Mouse (Mus musculus): ENCODE data around the gene Nckap5.

DNA sequence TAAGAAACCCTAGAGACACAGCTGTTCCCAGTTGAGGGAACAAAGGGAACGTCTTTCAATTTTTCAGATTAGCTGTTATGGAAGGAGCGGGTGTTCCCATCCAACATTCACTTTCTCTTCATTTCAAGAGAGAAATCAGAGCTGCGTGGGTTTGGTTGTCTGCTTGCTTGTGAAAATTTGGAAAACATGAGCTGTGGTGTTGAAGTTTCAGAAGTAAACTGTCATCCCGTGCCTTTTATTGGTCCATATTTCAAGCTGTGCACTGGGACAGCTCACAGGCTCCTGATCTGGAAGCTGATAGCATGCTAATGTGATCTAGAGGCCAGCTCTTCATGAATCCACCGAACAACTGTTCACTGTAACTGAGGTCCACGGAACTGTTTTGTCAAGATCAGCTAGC is 881.5 kb downstream of the Nckap5 start:
- TF ChIP-seq MAX (IDR thresholded peaks at IDR 0.05) (no peak), CTCF (IDR thresholded peaks at IDR 0.05; ENCODE audit: control insufficient read depth, insufficient read depth, insufficient read length) (no peak)

All from C2C12 (cell line).